Mouse (Mus musculus): ENCODE measurements around the gene Dpf2.
"Not testable (repeated sequence)": the region's sequence is repeated elsewhere in the genome, so short reads cannot be mapped to it uniquely, and the experiment has no call there.

The Dpf2 gene

GRCm38 (mm10) chr19:5892735-5893134, 20.1 kb downstream of the Dpf2 start:
- no peak for DNase-seq

DNA sequence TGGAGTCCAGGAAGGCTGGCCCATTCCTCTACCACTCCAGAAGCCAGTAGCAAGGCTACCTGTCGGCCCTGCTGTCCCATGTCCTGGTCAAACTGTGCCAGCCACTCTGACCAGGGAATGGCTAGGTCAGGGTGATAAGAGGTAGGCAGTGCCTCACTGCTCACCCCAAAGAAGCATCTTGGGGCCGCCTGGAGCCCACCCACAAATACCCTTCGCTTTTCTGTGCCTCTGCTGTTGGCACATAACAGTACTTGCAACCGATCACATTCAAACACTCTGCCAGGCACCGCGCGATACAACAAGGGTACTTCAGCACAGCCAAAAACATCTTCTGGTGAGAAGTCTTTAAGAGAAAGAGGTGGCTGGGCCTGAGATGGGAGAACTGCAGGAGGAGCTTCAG, 20.5 kb downstream of the Dpf2 start:
- no peak for DNase-seq

- DNase-seq, result no peak
Observed at GRCm38 (mm10) chr19:5891521-5892258, 21.1 kb downstream of the Dpf2 start.

DNA sequence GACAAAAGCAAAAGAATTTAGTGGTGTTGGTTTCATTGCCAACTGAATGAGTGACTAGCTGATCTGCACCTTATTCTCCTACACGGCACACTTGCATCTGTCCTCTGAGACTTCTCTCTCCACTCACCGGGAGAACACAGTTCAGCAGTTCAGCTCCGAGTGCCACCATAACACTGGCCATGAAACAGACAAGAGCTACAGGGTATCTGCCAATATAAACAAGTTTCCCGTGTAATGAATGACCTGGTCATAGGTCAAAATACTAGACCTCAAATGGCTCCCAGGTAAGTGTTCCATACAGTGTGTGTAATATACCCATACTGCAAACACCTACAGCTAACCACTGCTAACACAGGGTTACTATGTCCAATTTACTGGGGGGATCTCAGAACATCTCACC, 23.6 kb downstream of the Dpf2 start:
- no peak for DNase-seq

DNA sequence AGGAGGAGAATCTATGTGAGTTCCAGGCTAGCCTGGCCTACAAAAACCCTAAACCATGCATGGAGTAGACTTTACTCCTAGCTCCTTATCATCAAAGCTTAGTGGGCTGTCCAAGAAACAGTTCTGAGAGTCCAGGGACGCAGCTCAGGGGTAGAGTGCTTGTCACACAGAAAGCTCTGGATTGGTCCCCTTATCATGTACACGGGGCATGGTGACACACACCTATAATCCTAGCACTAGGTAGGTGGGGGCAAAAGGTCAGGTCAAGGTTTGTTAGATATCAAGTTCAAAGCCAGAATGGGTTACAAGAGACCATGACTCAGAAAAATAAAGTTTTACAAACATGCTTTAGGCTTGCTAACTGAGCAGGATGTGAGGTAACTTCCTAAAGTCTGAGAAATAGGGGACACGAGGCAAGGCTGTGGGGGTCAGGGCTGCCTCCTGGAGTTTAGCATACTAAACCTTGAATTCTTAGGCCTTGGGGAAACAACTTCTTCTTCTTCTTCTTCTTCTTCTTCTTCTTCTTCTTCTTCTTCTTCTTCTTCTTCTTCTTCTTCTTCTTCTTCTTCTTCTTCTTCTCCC, 25.5 kb downstream of the Dpf2 start:
- DNase-seq, result no peak

GRCm38 (mm10) chr19:5885838-5886237, 27.0 kb downstream of the Dpf2 start:
- DNase-seq, result no peak

DNA sequence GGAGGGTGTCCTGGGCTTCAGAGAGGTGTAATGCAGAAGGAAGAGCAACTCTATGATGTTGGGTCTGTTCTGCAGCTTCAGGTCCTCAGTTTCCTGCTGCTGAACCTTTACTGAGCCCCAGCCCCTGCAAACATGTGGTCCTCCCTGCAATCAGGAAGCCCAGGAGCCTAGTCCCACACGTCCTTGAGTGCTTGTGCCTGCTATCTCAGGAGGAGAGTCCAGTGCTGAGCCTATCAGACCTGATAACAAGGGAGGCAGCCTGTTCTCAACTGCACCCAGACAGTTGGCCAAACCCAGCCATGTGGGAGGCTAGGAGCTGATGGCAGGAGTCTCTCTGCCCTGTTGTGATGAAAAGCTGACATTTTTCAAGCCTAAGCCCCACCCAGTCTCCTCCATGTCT, 28.9 kb downstream of the Dpf2 start:
- DNase-seq, result no peak

DNA sequence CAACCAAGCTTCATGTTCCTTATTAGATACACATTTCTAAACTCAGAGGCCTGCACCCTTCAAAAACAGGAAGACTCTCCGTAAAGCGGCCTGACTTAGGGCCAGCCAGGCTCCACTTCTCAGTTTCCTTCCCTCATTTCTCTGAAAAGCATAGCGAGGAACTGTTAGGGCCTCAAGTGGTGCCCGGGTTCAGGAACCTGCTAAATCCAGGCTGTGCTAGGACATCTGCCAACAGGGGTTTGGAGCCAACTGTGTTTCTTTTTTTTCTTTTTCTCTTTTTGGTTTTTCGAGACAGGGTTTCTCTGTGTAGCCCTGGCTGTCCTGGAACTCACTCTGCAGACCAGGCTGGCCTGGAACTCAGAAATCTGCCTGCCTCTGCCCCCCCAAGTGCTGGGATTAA, 30.7 kb downstream of the Dpf2 start:
- DNase-seq, result not testable (repeated sequence)

- no peak for DNase-seq
Observed at GRCm38 (mm10) chr19:5881155-5881554, 31.7 kb downstream of the Dpf2 start.

DNA sequence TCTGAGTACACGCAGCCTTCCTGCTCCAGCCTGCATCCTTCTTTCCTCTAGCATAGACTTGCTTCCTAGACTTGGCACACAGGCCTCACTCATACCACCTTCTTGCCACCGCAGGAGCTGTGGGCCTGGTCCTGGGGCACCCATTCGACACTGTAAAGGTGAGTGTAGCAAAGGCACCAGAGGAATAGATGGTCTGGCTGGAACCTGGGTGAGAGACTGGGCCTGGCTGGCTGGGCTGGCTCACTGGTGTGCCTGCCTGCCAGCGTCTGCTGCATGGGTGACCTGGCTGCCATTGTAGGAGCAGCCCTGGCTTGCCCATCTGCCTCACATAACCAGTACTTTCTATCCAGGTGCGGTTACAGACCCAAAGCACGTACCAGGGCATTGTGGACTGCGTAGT, 33.1 kb downstream of the Dpf2 start:
- no peak for DNase-seq

DNA sequence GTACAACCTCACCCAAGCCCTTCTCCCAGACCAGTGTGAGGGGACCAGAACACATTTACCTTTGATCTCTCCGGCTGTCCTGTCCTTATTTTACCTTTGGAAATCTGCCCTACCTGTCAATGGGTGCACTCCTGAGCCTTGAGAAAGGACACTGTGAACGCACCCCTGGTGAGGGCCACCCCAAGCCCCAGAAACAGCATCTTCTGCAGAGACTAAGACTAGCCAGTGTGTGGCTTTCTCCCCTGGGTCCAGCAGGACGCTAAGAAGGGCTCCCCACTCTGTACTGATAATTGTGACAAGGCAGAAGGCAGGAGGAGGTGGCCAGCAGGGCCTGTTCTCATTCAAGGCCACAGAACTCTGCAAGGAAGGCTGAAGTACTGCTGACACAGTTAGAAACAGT, 33.9 kb downstream of the Dpf2 start:
- DNase-seq, result no peak

DNA sequence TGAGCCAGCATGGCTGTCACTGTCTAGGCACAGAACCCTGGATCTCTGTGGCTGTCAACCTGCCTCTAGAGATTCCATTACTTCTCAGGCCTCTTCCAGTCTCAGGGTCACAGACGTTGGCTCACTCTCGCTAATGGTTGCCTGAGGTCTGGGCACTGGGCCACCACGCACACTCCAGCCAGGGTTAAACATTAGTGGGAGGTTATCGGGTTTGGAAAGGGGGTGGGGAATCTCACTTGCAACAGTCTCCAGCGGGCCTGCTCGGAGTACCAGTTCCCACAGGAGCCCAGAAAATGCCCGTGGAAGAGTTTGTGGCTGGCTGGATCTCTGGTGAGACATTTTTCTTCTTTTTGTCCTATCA, 34.5 kb downstream of the Dpf2 start:
- no peak for DNase-seq

DNA sequence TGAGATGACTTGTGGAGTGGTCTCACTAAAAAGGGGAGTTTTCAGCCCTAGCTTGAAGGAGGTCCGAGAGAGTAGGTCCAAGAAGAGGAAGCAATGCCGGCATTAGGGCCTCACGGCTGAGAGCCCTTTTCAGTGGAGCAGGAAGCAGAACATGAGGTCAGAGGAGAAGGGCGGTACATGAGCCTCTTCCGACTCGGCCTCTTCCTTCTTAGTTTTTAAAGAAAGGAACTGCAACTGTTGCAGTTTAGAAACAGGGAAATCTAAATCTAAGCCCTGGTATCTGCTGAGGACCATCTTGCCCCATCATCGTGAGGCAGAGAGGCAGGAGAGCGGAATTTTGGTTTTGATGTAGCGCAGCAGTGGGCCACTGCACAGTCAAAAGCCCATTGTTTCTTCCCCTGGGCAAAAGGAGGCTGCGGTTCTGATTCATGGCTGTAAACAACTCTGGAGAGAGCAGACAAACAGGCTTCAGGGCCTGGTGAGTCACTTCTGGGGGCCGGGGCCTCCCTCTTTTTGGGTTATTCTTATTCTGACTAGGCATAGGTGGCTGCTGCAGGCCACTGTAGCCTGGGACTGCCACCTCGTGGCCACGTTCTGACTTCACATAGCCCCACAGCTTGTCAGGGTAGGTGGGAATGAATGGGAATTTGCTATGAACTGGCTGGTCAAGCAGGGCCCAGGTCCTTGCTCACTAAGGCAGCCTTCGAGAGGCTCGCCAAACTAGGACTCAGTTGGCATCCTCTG, 35.0 kb downstream of the Dpf2 start, which contains the start of gene Slc25a45:
Slc25a45 (plus strand) TSS at position 191 of the 744 bp plus-strand sequence.
- peak; percentile 79 to 89 for DNase-seq

GRCm38 (mm10) chr19:5874969-5875480, 37.8 kb downstream of the Dpf2 start, which contains the start of gene Frmd8:
Frmd8 (minus strand) TSS chr19:5875274.
- peak; percentile 91 to 95 for DNase-seq

DNA sequence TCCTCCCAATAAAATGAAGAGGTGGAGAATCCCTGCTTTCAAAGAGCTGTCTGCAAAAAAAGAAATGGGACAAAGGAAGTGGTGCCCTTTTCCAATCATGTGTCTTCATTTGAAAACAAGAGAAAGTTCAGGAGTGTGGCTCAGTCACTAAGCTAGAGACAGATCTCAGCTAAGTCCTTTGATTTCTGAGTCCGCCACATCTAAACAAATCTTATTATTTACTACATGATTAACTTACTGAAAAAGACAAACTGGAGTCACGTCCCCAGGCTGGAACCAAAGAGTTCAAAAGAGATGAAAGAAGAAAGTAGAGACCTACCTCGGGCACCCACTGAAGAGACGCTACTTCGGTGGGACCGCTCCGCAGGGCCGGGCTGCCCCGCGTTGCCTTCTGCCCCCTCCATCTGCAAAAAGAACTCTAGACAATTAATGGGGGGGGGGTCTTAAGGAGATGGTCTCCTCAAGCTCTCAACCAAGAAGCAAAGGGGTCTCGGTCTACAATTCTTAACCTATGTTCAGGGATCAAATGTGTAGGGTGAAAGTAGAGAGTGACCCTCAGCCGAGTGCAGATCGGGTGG, 38.3 kb downstream of the Dpf2 start:
- DNase-seq, result no peak

DNA sequence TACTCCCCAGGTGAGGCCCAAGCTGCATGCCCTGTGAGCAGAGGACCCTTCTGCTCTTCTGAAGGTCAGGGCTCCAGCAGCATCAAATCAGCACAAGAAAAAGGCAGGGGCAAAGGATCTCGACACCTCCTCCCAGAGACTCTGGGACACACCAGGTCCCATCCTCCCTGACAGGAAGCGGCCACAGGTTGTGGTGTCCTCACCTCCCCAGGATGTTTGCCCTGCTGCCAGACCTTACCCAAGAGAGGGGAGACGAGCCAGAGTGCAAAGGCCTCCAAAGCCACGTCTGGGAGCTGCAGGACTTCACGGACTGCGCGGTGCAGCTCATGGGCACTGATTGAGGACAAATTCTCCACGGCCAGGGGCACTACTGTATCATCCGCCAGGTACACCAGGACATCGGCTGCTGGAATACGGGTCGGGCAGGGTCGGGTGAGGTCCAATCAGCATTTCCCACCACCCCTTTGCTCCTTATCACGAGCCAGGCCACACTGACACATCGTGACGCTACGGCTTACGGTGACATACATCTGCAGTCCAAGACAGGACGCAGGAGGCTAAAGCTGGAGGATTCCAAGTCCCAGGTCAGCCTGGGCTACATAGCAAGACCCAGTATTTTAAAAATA, 39.8 kb downstream of the Dpf2 start:
- no peak for DNase-seq

GRCm38 (mm10) chr19:5872528-5872927, 40.3 kb downstream of the Dpf2 start:
- no peak for DNase-seq

DNA sequence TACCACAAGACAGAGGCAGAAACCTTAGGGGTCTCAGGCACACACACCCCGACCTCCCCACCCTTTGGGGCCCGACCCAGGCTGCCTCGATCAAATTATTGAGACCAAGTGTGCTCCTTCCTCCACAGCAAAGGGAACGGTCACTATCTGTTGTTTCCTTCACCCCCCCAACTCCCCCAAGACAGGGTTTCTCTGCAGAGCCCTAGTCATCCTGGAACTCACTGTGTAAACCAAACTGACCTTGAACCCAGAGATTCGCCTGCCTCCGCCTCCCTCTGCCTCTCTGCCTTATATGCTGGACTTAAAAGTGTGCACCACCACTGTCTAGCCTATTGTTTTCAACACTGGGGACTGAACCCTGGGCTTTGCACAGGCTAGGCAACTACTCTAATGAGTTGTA, 41.1 kb downstream of the Dpf2 start:
- no peak for DNase-seq

DNA sequence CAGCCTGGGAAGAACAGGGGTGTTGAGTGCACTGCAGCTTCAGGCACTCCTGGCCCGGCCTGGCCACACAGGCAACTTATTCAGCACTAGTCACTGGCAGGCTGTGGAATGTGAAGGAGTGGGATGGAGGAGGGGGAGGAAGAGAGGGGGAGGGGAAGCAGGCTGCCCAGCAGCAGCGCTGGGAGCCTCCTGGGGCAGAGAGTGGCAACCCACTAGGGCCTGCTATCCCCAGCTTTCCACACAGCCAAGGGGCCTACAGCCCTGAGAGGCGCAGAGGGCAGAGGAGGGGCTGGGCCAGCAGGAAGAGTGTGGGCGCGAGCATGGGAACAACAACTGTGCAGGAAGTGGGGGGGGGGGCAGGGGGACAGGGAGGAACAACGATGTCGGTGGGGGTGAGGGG, 41.5 kb downstream of the Dpf2 start:
- no peak for DNase-seq

GRCm38 (mm10) chr19:5868096-5868495, 44.7 kb downstream of the Dpf2 start:
- no peak for DNase-seq

- DNase-seq, result no peak
Observed at GRCm38 (mm10) chr19:5864710-5865398, 48.0 kb downstream of the Dpf2 start.

DNA sequence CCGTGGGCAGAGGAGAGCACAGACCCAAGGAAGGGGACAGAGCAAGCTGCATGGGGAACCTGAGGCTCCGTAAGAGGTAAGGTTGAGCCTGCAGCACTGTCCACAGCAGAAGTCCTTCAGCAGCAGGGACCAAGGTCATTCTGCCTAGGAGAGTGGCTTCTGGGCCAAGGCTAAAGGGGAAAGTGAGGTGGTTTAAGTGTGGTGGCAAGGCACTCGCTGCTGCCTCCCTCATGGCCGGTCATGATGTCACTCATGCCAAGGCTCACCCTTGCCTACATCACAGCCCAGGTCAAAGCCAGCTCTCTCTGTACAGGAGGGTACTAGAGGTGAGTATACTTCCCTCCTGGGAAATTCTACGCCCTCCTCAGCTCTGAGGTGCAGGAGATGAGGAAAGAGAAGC, 49.0 kb downstream of the Dpf2 start:
- no peak for DNase-seq
